Mouse (Mus musculus): Measurements from ENCODE around the gene Tmed10.
A peak's percentile ranks its signal among the peaks of the same experiment; 100 is the strongest.

The Tmed10 gene

GRCm38 (mm10) chr12:85378271-85378670 is 3.6 kb upstream of the Tmed10 start:
- peak in 1 of 2 experiments; percentile 20 for DNase-seq (ENCODE audit: low spot score in 2 of 2)

GRCm38 (mm10) chr12:85373591-85374560 is 771 bp downstream of the Tmed10 start:
- peak; percentile 57 to 70 for DNase-seq (ENCODE audit: low spot score in 2 of 2)

GRCm38 (mm10) chr12:85372068-85372665 is 2.5 kb downstream of the Tmed10 start:
- no peak for DNase-seq (ENCODE audit: low spot score in 2 of 2)

- no peak for DNase-seq (ENCODE audit: low spot score in 2 of 2)
Measured at GRCm38 (mm10) chr12:85368441-85369063, 6.1 kb downstream of the Tmed10 start.

- DNase-seq (ENCODE audit: low spot score in 2 of 2): no peak
Measured at GRCm38 (mm10) chr12:85366271-85366670, 8.4 kb downstream of the Tmed10 start.

GRCm38 (mm10) chr12:85362510-85362909 is 12.1 kb downstream of the Tmed10 start:
- DNase-seq (ENCODE audit: low spot score in 2 of 2): no peak

GRCm38 (mm10) chr12:85361580-85361979 is 13.1 kb downstream of the Tmed10 start:
- DNase-seq (ENCODE audit: low spot score in 2 of 2): no peak

- DNase-seq (ENCODE audit: low spot score in 2 of 2): no peak
Measured at GRCm38 (mm10) chr12:85361165-85361564, 13.5 kb downstream of the Tmed10 start.

- DNase-seq (ENCODE audit: low spot score in 2 of 2): no peak
Measured at GRCm38 (mm10) chr12:85354061-85354460, 20.6 kb downstream of the Tmed10 start.

GRCm38 (mm10) chr12:85350407-85351232 is 24.0 kb downstream of the Tmed10 start:
- DNase-seq (ENCODE audit: low spot score in 2 of 2): no peak

- no peak for DNase-seq (ENCODE audit: low spot score in 2 of 2)
Measured at GRCm38 (mm10) chr12:85348338-85348737, 26.3 kb downstream of the Tmed10 start.

- DNase-seq (ENCODE audit: low spot score in 2 of 2): no peak
Measured at GRCm38 (mm10) chr12:85347196-85347595, 27.5 kb downstream of the Tmed10 start.

GRCm38 (mm10) chr12:85346374-85346773 is 28.3 kb downstream of the Tmed10 start:
- peak; percentile 50 to 64 for DNase-seq (ENCODE audit: low spot score in 2 of 2)

GRCm38 (mm10) chr12:85345559-85345958 is 29.1 kb downstream of the Tmed10 start:
- DNase-seq (ENCODE audit: low spot score in 2 of 2): no peak

GRCm38 (mm10) chr12:85344252-85344651 is 30.4 kb downstream of the Tmed10 start:
- no peak for DNase-seq (ENCODE audit: low spot score in 2 of 2)

GRCm38 (mm10) chr12:85342310-85342709 is 32.3 kb downstream of the Tmed10 start:
- DNase-seq (ENCODE audit: low spot score in 2 of 2): no peak

- peak; percentile 41 for DNase-seq (ENCODE audit: low spot score in 2 of 2)
Measured at GRCm38 (mm10) chr12:85341131-85341530, 33.5 kb downstream of the Tmed10 start.

- DNase-seq (ENCODE audit: low spot score in 2 of 2): peak; percentile 15 to 25
Measured at GRCm38 (mm10) chr12:85339947-85340346, 34.7 kb downstream of the Tmed10 start.

GRCm38 (mm10) chr12:85339243-85339729 is 35.4 kb downstream of the Tmed10 start, which contains the start of gene Nek9:
Gene Nek9 (minus strand): TSS chr12:85339362.
- peak; percentile 92 for DNase-seq (ENCODE audit: low spot score in 2 of 2)

GRCm38 (mm10) chr12:85338815-85339214 is 35.8 kb downstream of the Tmed10 start:
- DNase-seq (ENCODE audit: low spot score in 2 of 2): no peak
